Mouse (Mus musculus) kidney, adult 2 months (tissue): ENCODE measurements around the gene Trmt5.

Experiments used
- CTCF ChIP-seq: fragments of 200-500 bp; conservative IDR thresholded peaks from 2 replicates; pipeline ENCODE4 v1.5.1; 2011; ENCODE audit warnings: low read depth, mild to moderate bottlenecking, control low read depth, low read length, moderate library complexity, mixed read lengths; ENCODE audit not compliant: insufficient read depth, insufficient read length
- POLR2A ChIP-seq: fragments of 200-500 bp; IDR thresholded peaks from one replicate; pipeline ENCODE4 v1.6.1; 2011; ENCODE audit warnings: low read depth, low read length, control low read depth

DNA sequence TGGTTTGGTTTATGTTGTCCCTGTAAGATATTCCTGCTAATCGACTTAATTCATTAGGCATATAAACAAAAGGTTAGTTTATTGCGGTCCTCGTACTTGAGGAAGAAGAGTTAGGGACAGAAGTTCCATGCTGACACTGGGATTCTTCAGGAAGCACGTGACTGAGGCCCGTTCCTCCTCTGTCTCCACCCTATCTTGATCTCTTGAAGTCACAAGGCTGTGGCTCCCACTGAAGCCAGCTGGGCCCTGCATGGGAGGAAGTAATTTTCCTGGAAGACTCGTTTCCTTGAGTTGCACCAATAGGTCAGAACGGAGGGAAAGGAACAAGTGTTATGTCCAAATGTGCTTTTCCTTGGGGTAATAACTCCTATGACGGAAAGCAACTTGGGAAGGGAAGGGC is 1.1 kb upstream of the Trmt5 start:
- TF ChIP-seq CTCF = no peak
- no peak for TF ChIP-seq POLR2A
